Mouse (Mus musculus): Measurements from ENCODE around the gene Gm49359. TPM values are rescaled to one million over a fixed set of nuclear protein-coding genes. Genes with fewer than 3 reads are reported as not detected.
"Not testable (repeated sequence)": the region's sequence is repeated elsewhere in the genome, so short reads cannot be mapped to it uniquely, and the experiment has no call there.

Gene Gm49359
- 10 to 100 TPM; 13.4 to 13.6 TPM for total RNA-seq (2021)
- long read RNA-seq, experiment 1, partial matches to known transcripts: 0 of 2 reads
- long read RNA-seq, experiment 1, other reads (novel, unspliced or antisense): 0 of 2 reads
- long read RNA-seq, experiment 2, partial matches to known transcripts: 0 of 3 reads
- long read RNA-seq, experiment 2, other reads (novel, unspliced or antisense): 0 of 3 reads

GRCm38 (mm10) chr13:62466424-62467334, at the start of gene Gm49359:
Gene Gm49359 (minus strand): TSS chr13:62466832.
- peak within 1 kb of the TSS; percentile 87 for H3K27ac ChIP-seq
- DNase-seq (ENCODE audit: extremely low spot score in 1 of 2, low spot score in 2 of 2): peak; percentile 84 to 88
- intact Hi-C loops (cut with DNase I): loop anchor here (5.0 kb wide), 1 partner anchor 386 kb away; no protein-coding TSS in a partner anchor

GRCm38 (mm10) chr13:62510641-62511420, 44.2 kb upstream of the Gm49359 start:
- DNase-seq (ENCODE audit: extremely low spot score in 1 of 2, low spot score in 2 of 2); H3K4me3 ChIP-seq; H3K27ac ChIP-seq; intact Hi-C loops (cut with DNase I): not testable (repeated sequence)

More at GRCm38 (mm10) chr13:62466424-62467334, at the start of gene Gm49359:
- H3K4me3 ChIP-seq: peak within 1 kb of the TSS; percentile 72

GRCm38 (mm10) chr13:62472661-62473060, 6.0 kb upstream of the Gm49359 start:
- DNase-seq (ENCODE audit: extremely low spot score in 1 of 2, low spot score in 2 of 2); intact Hi-C loops (cut with DNase I); H3K4me3 ChIP-seq: not testable (repeated sequence)

GRCm38 (mm10) chr13:62469947-62470346, 3.3 kb upstream of the Gm49359 start:
- intact Hi-C loops (cut with DNase I): loop anchor here (5.0 kb wide), 1 partner anchor 382 kb away; no protein-coding TSS in a partner anchor
- not testable (repeated sequence) for H3K27ac ChIP-seq; DNase-seq (ENCODE audit: extremely low spot score in 1 of 2, low spot score in 2 of 2); H3K4me3 ChIP-seq
- peak; percentile 55 for TF ChIP-seq CTCF (IDR thresholded peaks at IDR 0.05)

More at GRCm38 (mm10) chr13:62472661-62473060, 6.0 kb upstream of the Gm49359 start:
- H3K27ac ChIP-seq: not testable (repeated sequence)

Small RNA genes lying within 50 kb of the gene (microRNA-seq; reads per million reads assigned to microRNA genes)
- gene Gm22256: 0.24 to 1.2 reads per million in 2 experiments

Other genes with a start within 250 kb of the Gm49359 start
- gene Gm3604, start 83.7 kb downstream of the Gm49359 start, total RNA-seq (2021): 1 to 10 TPM; 1.2 to 1.6 TPM
- gene Zfp935, start 91.7 kb upstream of the Gm49359 start, total RNA-seq (2021): 1 to 10 TPM in 1 of 2 experiments, under 1 TPM in 1; 0.79 to 1.8 TPM
- gene Zfp934, start 104.4 kb upstream of the Gm49359 start, total RNA-seq (2021): 1 to 10 TPM; 7.4 to 7.8 TPM
- gene 6720489N17Rik, start 157.3 kb upstream of the Gm49359 start, total RNA-seq (2021): 1 to 10 TPM; 3.3 TPM

Measured in left cerebral cortex, adult 2 months (tissue).